Mouse (Mus musculus) adrenal gland, postnatal 4 days (tissue): ENCODE data around the gene Tst. TPM values are rescaled to one million over a fixed set of nuclear protein-coding genes. Genes with fewer than 3 reads are reported as not detected.
A peak's percentile ranks its signal among the peaks of the same experiment; 100 is the strongest.

Experiments
- DNase-seq, 2 experiments: peaks; one replicate each; pipeline ENCODE4 v3.0.0; 2021 to 2022; ENCODE audit warnings: low spot score in 2 of 2, mixed read lengths in 2 of 2
- total RNA-seq, 2 experiments: library from RNA; stranded (reverse); gene quantifications; 2 replicates each; pipeline ENCODE4 v1.2.3; 2021

The Tst gene
- total RNA-seq, 2 experiments from 2014 or later, result 217 to 242 TPM

DNA sequence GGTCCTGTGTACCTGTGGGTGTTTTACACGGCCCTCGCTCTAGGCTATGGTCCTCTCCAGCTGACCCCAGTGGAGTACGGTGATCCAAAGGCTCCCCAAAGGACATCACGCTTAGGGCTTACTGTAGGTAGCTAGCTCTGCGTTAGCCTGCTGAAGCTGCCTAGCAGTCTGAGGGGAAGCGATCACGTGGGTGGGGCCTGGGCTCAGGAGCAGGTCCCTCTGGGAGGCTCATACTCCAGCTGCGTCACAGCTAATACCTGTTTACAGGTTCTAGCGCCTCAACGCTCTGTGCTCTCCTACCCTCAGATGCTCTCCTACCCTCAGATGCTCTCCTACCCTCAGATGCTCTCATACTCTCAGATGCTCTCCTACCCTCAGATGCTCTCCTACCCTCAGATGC, 25.2 kb upstream of the Tst start:
- no peak for DNase-seq

DNA sequence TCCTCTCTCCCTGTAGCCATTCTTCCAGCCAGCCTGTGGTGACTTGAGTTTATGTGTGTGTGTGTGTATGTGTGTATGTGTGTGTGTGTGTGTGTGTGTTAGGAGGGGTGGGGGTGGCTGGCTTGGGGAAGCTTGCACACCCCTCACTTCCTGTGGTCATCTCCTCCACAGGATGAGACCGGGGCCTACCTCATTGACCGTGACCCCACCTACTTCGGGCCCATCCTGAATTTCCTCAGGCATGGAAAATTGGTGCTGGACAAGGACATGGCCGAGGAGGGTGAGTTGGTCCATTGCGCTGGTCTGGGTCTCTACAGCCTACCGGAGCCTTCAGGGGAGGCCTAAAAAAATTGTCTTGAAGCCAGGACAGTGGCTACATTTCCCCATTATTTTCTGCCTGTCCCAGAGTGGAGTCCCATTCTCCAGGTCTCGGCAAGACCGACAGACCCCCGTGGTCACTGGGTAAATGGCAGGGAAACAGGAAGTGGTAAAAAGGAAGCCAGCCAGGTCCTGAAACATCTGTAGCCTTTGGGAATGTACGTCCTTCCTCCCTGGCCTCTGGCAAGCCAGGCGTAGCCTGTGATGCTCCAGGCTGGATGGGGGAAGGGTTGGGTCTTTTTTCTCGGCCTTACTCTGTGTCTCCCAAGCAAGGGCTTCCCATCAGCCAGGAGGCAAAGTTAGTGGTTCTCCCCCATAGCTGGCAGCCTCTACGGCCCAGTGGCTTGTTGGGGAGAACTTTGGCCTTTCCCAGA, 24.3 kb upstream of the Tst start:
- DNase-seq, result no peak

GRCm38 (mm10) chr15:78429139-78429459, 23.4 kb upstream of the Tst start:
- DNase-seq, result no peak

GRCm38 (mm10) chr15:78428391-78429138, 22.9 kb upstream of the Tst start, which contains the start of gene Kctd17:
Gene Kctd17 (plus strand): TSS chr15:78428564.
- DNase-seq, result peak in 1 of 2 experiments; percentile 67

DNA sequence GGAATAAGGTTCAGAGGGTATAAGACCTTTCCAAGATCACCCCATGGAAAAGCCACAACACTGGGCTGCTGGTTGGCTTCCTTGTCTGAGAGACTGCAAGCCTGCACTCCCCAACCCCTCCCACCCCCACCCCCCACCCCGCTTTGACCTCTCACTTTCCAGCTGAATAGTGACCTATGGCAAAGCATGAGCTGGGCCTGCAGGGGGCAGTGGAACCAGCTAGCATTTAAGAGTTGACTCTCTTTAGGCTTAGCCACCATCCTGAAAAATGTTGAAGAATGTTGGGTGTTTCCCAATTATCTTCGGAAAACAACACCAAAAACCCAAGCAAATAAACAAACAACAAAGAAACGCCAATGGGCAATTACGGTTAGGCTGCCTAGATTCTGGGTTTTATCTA, 19.5 kb upstream of the Tst start:
- DNase-seq, result no peak

DNA sequence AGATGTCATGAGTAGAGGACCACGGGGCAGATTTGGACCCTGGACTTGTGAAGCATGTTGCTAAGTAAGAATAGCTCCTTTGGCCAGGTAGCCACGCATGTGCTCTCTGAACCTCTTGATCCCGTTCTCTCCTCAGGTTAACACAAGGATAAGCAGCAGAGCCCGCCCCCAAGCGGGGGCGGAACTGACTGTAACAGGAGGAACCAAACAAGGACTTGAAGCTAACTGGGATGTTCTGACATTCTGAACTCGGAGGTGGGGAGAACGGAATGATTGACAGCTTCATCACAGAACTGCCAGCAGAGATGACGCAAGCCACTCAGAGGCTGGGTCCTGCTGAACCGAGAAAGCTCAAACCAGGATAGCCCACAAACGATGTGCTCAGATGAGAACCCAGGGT, 18.8 kb upstream of the Tst start:
- DNase-seq, result no peak

DNA sequence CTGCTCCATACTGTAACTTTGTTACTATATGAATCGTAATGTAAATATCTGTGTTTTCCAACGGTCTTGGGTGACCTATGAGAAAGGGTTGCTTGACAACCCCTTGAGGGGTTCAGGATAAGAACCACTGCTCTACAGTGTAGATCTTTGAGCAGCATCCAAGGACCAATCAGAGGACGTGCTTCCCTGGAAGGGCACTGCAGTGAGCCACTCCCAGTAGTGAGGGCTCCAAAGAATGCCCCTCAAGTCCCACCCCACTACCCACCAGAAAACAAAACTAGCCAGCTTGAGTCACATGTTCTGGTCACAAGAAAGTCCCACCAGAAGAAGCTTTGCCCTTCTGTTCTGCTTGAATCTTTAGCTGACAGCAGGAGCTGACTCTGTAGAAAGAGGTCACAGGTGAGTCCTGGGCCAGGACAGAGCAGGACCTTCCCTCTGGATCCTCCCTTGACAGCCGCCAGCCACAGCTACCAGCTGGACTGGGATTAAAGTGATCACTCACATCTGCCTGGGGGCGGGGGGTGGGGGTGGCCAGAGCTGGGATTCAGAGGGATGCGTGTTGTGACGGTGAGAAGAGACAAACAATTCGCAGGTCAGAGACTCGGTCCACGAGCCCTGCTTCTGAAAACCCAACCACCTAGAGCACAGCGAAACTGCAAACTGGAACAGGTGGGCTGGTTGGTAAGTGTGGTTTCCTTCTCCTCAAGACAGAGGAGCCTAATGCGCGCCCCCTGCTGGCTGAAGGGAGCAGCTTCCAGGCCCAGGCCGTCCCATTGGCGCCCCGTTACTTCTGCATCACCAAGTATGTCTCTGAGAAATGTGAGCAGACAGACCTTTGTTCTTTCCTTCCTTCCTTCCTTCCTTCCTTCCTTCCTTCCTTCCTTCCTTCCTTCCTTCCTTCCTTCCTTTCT, 16.6 kb upstream of the Tst start:
- DNase-seq, result peak; percentile 60 to 77

DNA sequence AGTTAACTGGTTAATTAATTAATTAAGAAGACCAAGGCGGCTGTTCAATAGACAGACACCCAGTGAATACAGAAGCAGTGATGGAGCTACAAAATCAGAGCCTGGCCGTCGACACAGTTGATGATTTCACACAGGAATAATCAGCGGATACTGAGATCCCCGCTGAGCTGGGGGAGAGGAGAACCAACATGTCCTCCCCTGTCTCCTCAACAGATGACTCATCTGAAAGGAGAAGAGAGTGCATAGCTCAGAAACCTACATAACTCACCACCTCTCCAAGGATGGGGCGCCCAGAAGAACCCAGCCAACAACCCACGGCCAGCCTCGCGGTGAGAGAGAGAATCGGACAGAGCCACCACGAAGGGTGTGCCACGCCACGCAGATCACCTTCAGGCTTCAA, 14.7 kb upstream of the Tst start:
- no peak for DNase-seq

- DNase-seq, result no peak
Observed at GRCm38 (mm10) chr15:78416937-78417336, 11.2 kb upstream of the Tst start.

GRCm38 (mm10) chr15:78414157-78414556, 8.4 kb upstream of the Tst start:
- DNase-seq, result no peak

DNA sequence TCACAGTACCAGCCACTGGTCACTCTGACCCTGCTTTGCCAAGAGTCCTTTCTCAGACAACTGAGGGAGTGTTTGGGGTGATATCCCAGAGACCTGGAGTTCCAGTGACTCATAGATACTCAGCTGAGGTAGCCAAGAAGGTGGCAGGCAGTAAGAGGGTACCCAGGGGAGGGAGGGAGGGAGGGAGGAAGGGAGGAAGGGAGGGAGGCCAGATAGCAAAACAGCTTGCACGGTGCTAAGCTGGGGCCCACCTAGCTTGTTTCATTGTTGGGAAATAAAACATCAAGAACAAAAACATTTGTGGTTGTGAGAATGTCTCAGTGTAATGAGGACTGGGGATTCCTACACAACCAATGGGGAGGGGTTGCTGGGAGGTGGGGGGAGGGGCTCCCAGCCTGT, 8.0 kb upstream of the Tst start:
- DNase-seq, result no peak

DNA sequence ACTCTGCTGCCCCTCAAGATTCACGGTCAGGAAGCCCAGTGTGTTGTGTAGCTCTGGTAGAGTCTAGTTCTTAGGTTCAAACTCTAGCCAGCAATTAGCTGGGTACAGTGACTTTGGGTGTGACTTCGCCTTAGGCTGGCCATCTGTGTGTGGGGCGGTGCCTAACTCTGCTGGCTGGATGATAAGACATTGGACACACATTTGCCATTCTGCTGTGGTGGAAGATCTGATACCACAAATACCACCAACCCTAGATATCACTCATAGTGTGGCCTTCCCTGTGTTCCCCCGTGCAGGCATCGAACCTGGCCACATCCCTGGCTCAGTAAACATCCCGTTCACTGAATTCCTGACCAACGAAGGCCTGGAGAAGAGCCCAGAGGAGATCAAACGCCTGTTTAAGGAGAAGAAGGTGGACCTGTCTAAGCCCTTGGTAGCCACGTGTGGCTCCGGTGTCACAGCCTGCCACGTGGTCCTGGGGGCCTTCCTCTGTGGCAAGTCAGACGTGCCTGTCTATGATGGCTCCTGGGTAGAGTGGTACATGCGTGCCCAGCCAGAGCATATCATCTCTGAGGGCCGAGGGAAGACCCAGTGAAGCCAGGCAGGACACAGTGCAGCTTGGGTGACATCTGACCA, 7.5 kb upstream of the Tst start:
- DNase-seq, result no peak

DNA sequence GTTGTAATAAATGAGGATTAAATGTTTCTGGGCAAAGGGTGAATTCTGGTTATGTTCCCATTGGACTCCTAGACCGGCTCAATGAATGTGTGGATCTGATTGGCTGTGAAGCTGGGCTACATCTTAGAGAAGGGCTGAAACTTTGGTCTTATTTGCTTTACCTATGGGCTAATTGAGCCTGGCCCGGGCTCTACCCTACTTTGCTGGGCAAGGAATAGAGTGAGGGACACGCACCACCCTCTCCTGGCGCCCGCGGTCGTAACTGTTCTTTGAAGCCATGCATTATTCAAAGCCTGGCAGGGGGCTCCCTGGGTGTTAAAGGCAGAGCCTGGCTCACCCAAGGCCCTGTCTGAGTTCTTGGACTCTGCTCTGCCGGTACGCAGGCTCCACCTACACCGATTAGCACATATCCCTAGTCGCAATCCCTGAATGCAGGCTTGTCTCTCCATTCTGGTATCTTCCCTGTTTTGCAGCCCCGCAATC, 3.9 kb upstream of the Tst start:
- DNase-seq, result no peak

- peak; percentile 73 to 85 for DNase-seq
Observed at GRCm38 (mm10) chr15:78406293-78406934, 707 bp upstream of the Tst start, which contains the start of gene Mpst. Gene Mpst (plus strand): TSS chr15:78406416.

- no peak for DNase-seq
Observed at GRCm38 (mm10) chr15:78405098-78405497, 609 bp downstream of the Tst start.

- peak; percentile 52 to 68 for DNase-seq
Observed at GRCm38 (mm10) chr15:78403896-78404295, 1.8 kb downstream of the Tst start.

DNA sequence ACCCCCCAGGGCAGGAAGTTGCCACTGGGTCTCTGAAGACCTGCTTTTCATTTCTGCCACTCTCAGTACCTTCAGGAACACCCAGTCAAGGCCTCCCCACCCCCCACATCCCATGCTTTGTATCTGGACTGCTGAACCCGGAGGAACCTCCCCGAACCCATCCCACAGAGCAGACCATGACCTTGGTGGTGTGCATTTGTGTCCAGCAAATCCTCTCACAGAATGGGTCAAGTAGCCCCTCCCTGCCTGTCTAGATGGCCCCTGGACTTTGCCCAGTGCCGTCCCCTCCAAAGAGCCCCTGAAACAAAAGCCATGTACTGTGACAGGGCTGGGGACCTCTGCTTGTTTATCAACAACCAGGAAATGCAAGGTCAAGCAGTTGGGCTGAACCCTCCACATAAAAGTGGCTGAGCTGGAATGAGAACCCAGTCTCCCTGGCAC, 2.4 kb downstream of the Tst start:
- peak; percentile 28 to 53 for DNase-seq

- peak in 1 of 2 experiments; percentile 66 for DNase-seq
Observed at GRCm38 (mm10) chr15:78402423-78402822, 3.3 kb downstream of the Tst start.

DNA sequence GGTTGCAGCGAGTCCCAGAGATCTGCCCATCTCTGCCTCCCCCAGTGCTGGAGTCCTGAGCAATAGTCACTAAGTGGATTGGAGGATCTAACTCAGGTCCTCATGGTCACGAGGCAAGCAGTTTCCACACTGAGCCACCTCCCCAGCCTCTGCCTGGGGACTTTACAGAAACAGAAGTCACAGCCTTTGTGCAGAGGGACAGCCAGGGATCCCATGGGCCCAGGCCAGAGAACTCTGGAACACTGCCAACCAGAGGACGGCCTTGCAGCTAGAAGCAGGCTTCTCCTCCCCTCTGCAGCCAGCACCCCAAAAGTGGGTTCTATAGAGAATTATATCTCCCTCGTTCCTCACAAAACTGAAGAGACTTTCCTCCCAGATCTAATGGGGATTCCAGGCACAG, 3.8 kb downstream of the Tst start:
- DNase-seq, result peak; percentile 49 to 74

DNA sequence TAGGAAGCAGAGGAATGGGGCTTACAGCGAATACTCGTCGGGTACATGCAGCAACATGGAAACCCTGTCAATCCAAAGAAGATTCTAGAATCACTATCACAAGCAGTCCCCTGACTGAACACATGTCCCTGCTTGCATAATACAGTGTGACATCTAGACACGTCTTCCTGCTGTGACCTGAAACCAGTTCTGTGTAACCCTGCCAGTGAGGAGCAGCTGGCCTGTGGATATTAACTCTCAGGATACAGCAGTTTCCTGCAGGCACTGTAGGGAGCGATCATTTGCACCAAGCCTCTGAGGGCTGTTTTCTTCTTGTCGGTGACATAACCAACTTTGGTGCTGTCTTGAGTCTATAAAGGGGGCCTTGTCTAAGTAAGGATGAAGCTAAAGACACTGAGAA, 4.4 kb downstream of the Tst start:
- DNase-seq, result no peak
